Mouse (Mus musculus) MEL (cell line): ENCODE results near the gene Mtg2. TPM values are rescaled to one million over a fixed set of nuclear protein-coding genes. Genes with fewer than 3 reads are reported as not detected.
A peak's percentile ranks its signal among the peaks of the same experiment; 100 is the strongest.

Experiments
- DNase-seq: peaks from one replicate; pipeline ENCODE4 v3.0.0; 2011; ENCODE audit warnings: low read depth, low spot score
- H3K27ac ChIP-seq: 2 replicates; pipeline ENCODE4 v1.5.1; 2012; ENCODE audit warnings: low read depth, mild to moderate bottlenecking, control low read depth, low read length, moderate library complexity; ENCODE audit not compliant: control insufficient read depth
- H3K27me3 ChIP-seq, 2 experiments: fragments of 150-350 bp in 1 of 2; sonication (generic) in 1 of 2; 2 replicates each; pipeline ENCODE4 v1.6.1; 2012; ENCODE audit warnings: low read length in 2 of 2, mild to moderate bottlenecking in 2 of 2, improper control_type of control experiment in 1 of 2, moderate library complexity in 1 of 2; ENCODE audit not compliant: insufficient read depth in 2 of 2, control insufficient read depth in 1 of 2
- H3K36me3 ChIP-seq, 2 experiments: 2 replicates each; pipeline ENCODE4 v1.6.1; 2012 to 2014; ENCODE audit warnings: low read length in 2 of 2, improper control_type of control experiment in 1 of 2, inconsistent platforms in 1 of 2, mild to moderate bottlenecking in 1 of 2; ENCODE audit not compliant: insufficient read depth in 2 of 2, control insufficient read depth in 1 of 2
- H3K4me1 ChIP-seq, 2 experiments: fragments of 150-350 bp in 1 of 2; sonication (generic) in 1 of 2; 2 replicates each; pipeline ENCODE4 v1.6.1; 2012; ENCODE audit warnings: low read length in 2 of 2, improper control_type of control experiment in 1 of 2, mild to moderate bottlenecking in 1 of 2; ENCODE audit not compliant: insufficient read depth in 2 of 2, control insufficient read depth in 1 of 2
- H3K4me3 ChIP-seq, 2 experiments: fragments of 150-350 bp in 1 of 2; sonication (generic) in 1 of 2; 2 replicates each; pipeline ENCODE4 v1.5.1; 2012; ENCODE audit warnings: low read depth in 2 of 2, low read length in 2 of 2, mild to moderate bottlenecking in 2 of 2, moderate library complexity in 2 of 2, control low read depth in 1 of 2, improper control_type of control experiment in 1 of 2; ENCODE audit not compliant: control insufficient read depth in 1 of 2, insufficient read depth in 1 of 2
- H3K79me2 ChIP-seq: 2 replicates; pipeline ENCODE4 v1.6.1; 2012; ENCODE audit warnings: mild to moderate bottlenecking, low read length, moderate library complexity; ENCODE audit not compliant: control insufficient read depth, poor library complexity, insufficient read depth
- H3K9ac ChIP-seq: 2 replicates; pipeline ENCODE4 v1.6.1; 2012; ENCODE audit warnings: low read depth, mild to moderate bottlenecking, control low read depth, low read length, moderate library complexity; ENCODE audit not compliant: control insufficient read depth, poor library complexity, severe bottlenecking
- H3K9me3 ChIP-seq: fragments of 150-350 bp; sonication (generic); replicated peaks from 2 replicates; pipeline ENCODE4 v1.6.1; 2012; ENCODE audit warnings: mild to moderate bottlenecking, low read length, improper control_type of control experiment, moderate library complexity; ENCODE audit not compliant: insufficient read depth
- CHD1 ChIP-seq: IDR thresholded peaks from 2 replicates; pipeline ENCODE4 v1.6.1; 2012; ENCODE audit warnings: low read depth, mild to moderate bottlenecking, inconsistent platforms, low read length, improper control_type of control experiment
- CHD2 ChIP-seq: IDR thresholded peaks from 2 replicates; pipeline ENCODE4 v1.6.1; 2011; ENCODE audit warnings: low read length, improper control_type of control experiment
- CTCF ChIP-seq, 3 experiments: IDR thresholded peaks in 2 of 3; conservative IDR thresholded peaks in 1 of 3; 2 replicates each; pipeline ENCODE4 v1.5.1; 2011 to 2012; ENCODE audit warnings: low read length in 3 of 3, low read depth in 2 of 3, mild to moderate bottlenecking in 2 of 3, improper control_type of control experiment in 1 of 3, inconsistent platforms in 1 of 3, mixed read lengths in 1 of 3, moderate library complexity in 1 of 3; ENCODE audit not compliant: control insufficient read depth in 1 of 3, insufficient read depth in 1 of 3, poor library complexity in 1 of 3, severe bottlenecking in 1 of 3
- E2F4 ChIP-seq: IDR thresholded peaks from 2 replicates; pipeline ENCODE4 v1.6.1; 2011; ENCODE audit warnings: low read depth, low read length, improper control_type of control experiment, borderline replicate concordance
- EP300 ChIP-seq, 2 experiments: IDR thresholded peaks; 2 replicates each; pipeline ENCODE4 v1.6.1; 2011; ENCODE audit warnings: improper control_type of control experiment in 2 of 2, low read length in 2 of 2, low read depth in 1 of 2, mild to moderate bottlenecking in 1 of 2
- ETS1 ChIP-seq: IDR thresholded peaks from 2 replicates; pipeline ENCODE4 v1.6.1; 2012; ENCODE audit warnings: low read depth, mild to moderate bottlenecking, inconsistent platforms, low read length, improper control_type of control experiment, moderate library complexity
- GABPA ChIP-seq: IDR thresholded peaks from 2 replicates; pipeline ENCODE4 v1.6.1; 2012; ENCODE audit warnings: low read depth, mild to moderate bottlenecking, inconsistent platforms, low read length, improper control_type of control experiment, moderate library complexity
- GATA1 ChIP-seq: IDR thresholded peaks from 2 replicates; pipeline ENCODE4 v1.6.1; 2011; ENCODE audit warnings: low read depth, low read length, improper control_type of control experiment
- JUND ChIP-seq: IDR thresholded peaks from 2 replicates; pipeline ENCODE4 v1.6.1; 2011; ENCODE audit warnings: low read depth, mild to moderate bottlenecking, improper control_type of control experiment, low read length
- KAT2A ChIP-seq: conservative IDR thresholded peaks from 2 replicates; pipeline ENCODE4 v1.6.1; 2012; ENCODE audit warnings: low read depth, low read length, improper control_type of control experiment, inconsistent platforms
- MAFK ChIP-seq: IDR thresholded peaks from 2 replicates; pipeline ENCODE4 v1.6.1; 2011; ENCODE audit warnings: low read depth, mild to moderate bottlenecking, low read length, improper control_type of control experiment, borderline replicate concordance
- MAZ ChIP-seq: IDR thresholded peaks from 2 replicates; pipeline ENCODE4 v1.6.1; 2012; ENCODE audit warnings: low read depth, mild to moderate bottlenecking, inconsistent platforms, low read length, improper control_type of control experiment
- MEF2A ChIP-seq: IDR thresholded peaks from 2 replicates; pipeline ENCODE4 v1.6.1; 2014; ENCODE audit warnings: low read depth, mild to moderate bottlenecking, inconsistent platforms, low read length, improper control_type of control experiment; ENCODE audit not compliant: poor library complexity, insufficient replicate concordance, severe bottlenecking; ENCODE audit errors: extremely low read depth
- MXI1 ChIP-seq: IDR thresholded peaks from 2 replicates; pipeline ENCODE4 v1.6.1; 2011; ENCODE audit warnings: mild to moderate bottlenecking, low read depth, low read length, improper control_type of control experiment
- NELFE ChIP-seq: IDR thresholded peaks from 2 replicates; pipeline ENCODE4 v1.6.1; 2011; ENCODE audit warnings: low read depth, low read length, improper control_type of control experiment
- NRF1 ChIP-seq: IDR thresholded peaks from 2 replicates; pipeline ENCODE4 v1.6.1; 2014; ENCODE audit warnings: low read depth, mild to moderate bottlenecking, inconsistent platforms, low read length, improper control_type of control experiment, moderate library complexity; ENCODE audit not compliant: poor library complexity, insufficient read depth, severe bottlenecking
- POLR2A ChIP-seq, 2 experiments: IDR thresholded peaks; 2 replicates each; pipeline ENCODE4 v1.6.1; 2011 to 2012; ENCODE audit warnings: low read length in 2 of 2, mild to moderate bottlenecking in 2 of 2, control low read depth in 1 of 2, improper control_type of control experiment in 1 of 2, low read depth in 1 of 2, moderate library complexity in 1 of 2; ENCODE audit not compliant: control insufficient read depth in 1 of 2, insufficient read depth in 1 of 2, poor library complexity in 1 of 2
- POLR2AphosphoS2 ChIP-seq: IDR thresholded peaks from 2 replicates; pipeline ENCODE4 v1.6.1; 2011; ENCODE audit warnings: low read length, improper control_type of control experiment
- POLR2AphosphoS5 ChIP-seq: IDR thresholded peaks from 2 replicates; pipeline ENCODE4 v1.6.1; 2012; ENCODE audit warnings: low read depth, borderline replicate concordance, mild to moderate bottlenecking, inconsistent platforms, low read length, moderate library complexity, mixed read lengths
- RAD21 ChIP-seq: IDR thresholded peaks from 2 replicates; pipeline ENCODE4 v1.6.1; 2011; ENCODE audit warnings: mild to moderate bottlenecking, low read depth, low read length, improper control_type of control experiment
- RCOR1 ChIP-seq: IDR thresholded peaks from 2 replicates; pipeline ENCODE4 v1.6.1; 2012; ENCODE audit warnings: low read depth, mild to moderate bottlenecking, inconsistent platforms, low read length, improper control_type of control experiment
- SIN3A ChIP-seq: IDR thresholded peaks from 2 replicates; pipeline ENCODE4 v1.6.1; 2012; ENCODE audit warnings: low read length, improper control_type of control experiment, inconsistent platforms
- SMC3 ChIP-seq: IDR thresholded peaks from 2 replicates; pipeline ENCODE4 v1.6.1; 2011; ENCODE audit warnings: low read depth, low read length, improper control_type of control experiment
- TCF12 ChIP-seq: IDR thresholded peaks from 2 replicates; pipeline ENCODE4 v1.6.1; 2014; ENCODE audit warnings: low read depth, mild to moderate bottlenecking, inconsistent platforms, low read length, improper control_type of control experiment, moderate library complexity
- UBTF ChIP-seq: IDR thresholded peaks from 2 replicates; pipeline ENCODE4 v1.6.1; 2012; ENCODE audit warnings: low read depth, mild to moderate bottlenecking, inconsistent platforms, low read length, improper control_type of control experiment, moderate library complexity, borderline replicate concordance; ENCODE audit not compliant: insufficient read depth
- USF2 ChIP-seq, 2 experiments: IDR thresholded peaks; 2 replicates each; pipeline ENCODE4 v1.6.1; 2011 to 2012; ENCODE audit warnings: improper control_type of control experiment in 2 of 2, low read length in 2 of 2, borderline replicate concordance in 1 of 2, inconsistent platforms in 1 of 2, low read depth in 1 of 2, mild to moderate bottlenecking in 1 of 2; ENCODE audit not compliant: insufficient read depth in 1 of 2
- ZC3H11A ChIP-seq: IDR thresholded peaks from 2 replicates; pipeline ENCODE4 v1.6.1; 2012; ENCODE audit warnings: low read depth, mild to moderate bottlenecking, inconsistent platforms, low read length, improper control_type of control experiment
- ZKSCAN1 ChIP-seq: IDR thresholded peaks from 2 replicates; pipeline ENCODE4 v1.6.1; 2012; ENCODE audit warnings: low read depth, mild to moderate bottlenecking, inconsistent platforms, low read length, improper control_type of control experiment, moderate library complexity
- ZMIZ1 ChIP-seq: IDR thresholded peaks from 2 replicates; pipeline ENCODE4 v1.6.1; 2012; ENCODE audit warnings: low read depth, mild to moderate bottlenecking, inconsistent platforms, low read length, improper control_type of control experiment, moderate library complexity
- polyA plus RNA-seq, 2 experiments: library from polyadenylated mRNA; stranded (reverse) in 1 of 2; unstranded in 1 of 2; fragments of >175 nt in 1 of 2; fragments of >200 nt in 1 of 2; gene quantifications; 2 replicates each; pipeline versions ENCODE4 v1.2.1 to v1.2.4; 2012; ENCODE audit warnings: low replicate concordance in 2 of 2, low read depth in 1 of 2; ENCODE audit not compliant: insufficient read length in 2 of 2, insufficient read depth in 1 of 2, missing spikeins in 1 of 2
- total RNA-seq: library from RNA; depleted of rRNA; stranded (reverse); fragments of 300-350 nt; gene quantifications from 2 replicates; pipeline ENCODE4 v1.2.3, GENCODE M21; 2012

Gene Mtg2
- total and polyA plus RNA-seq, 3 experiments = 30.9 to 35.2 TPM; not detected in 1

DNA sequence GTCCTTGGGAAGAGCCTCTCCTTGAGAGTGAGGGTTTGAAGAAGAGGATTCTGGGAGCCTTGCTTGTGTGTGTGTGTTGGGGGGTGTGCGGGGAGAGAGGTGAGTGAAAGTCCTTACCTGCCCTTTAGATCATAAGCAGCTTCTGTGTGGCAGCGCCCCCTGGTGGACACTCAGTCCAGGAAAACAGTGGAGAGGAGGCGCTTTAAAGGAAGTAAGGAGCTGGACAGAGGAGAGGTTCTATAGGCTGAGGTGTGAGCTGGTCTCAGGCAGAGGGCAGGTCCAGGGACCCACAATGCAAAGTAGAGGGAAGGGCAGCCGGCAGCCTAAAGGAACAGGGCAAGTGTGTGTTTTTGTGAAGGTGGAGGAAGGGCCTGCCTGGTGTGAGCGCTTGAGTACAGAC lies 19.4 kb upstream of the Mtg2 start:
- TF ChIP-seq RCOR1 (no peak), CHD2 (no peak), CTCF (IDR thresholded peaks at IDR 0.05 in 2 of 3, conservative IDR thresholded peaks at IDR 0.05 in 1 of 3; ENCODE audit: control insufficient read depth in 1 of 3, insufficient read depth in 1 of 3, low read depth in 2 of 3, low read length in 3 of 3, poor library complexity in 1 of 3, severe bottlenecking in 1 of 3) (peak; percentile 75 to 98 (median 94)), POLR2A (IDR thresholded peaks at IDR 0.05; ENCODE audit: control insufficient read depth in 1 of 2, insufficient read depth in 1 of 2, low read depth in 1 of 2, low read length in 2 of 2, poor library complexity in 1 of 2) (no peak), UBTF (no peak), CHD1 (no peak), EP300 (IDR thresholded peaks at IDR 0.05; ENCODE audit: low read depth in 1 of 2, low read length in 2 of 2) (no peak), KAT2A (no peak), NELFE (no peak), USF2 (IDR thresholded peaks at IDR 0.05; ENCODE audit: borderline replicate concordance in 1 of 2, insufficient read depth in 1 of 2, low read depth in 1 of 2, low read length in 2 of 2) (no peak), E2F4 (no peak), RAD21 (peak; percentile 72), GABPA (no peak), TCF12 (no peak), ETS1 (no peak), ZKSCAN1 (no peak), MAFK (no peak), MAZ (no peak), SMC3 (peak; percentile 91), GATA1 (no peak), MXI1 (no peak), SIN3A (no peak), JUND (no peak), NRF1 (no peak), ZMIZ1 (no peak), POLR2AphosphoS2 (no peak), ZC3H11A (peak; percentile 61), POLR2AphosphoS5 (no peak), MEF2A (no peak)
- Histone ChIP-seq H3K4me1 (no peaks in the 10 kb centered on the region), H3K9ac (no peak overlapping the region), H3K27ac (no peak overlapping the region), H3K36me3 (no peaks in the 10 kb centered on the region; a peak in 1 of 4 replicates), H3K27me3 (no peaks in the 10 kb centered on the region), H3K79me2 (peaks cover 3% of the 10 kb centered on the region; the same call in 1 of the 2 replicates), H3K9me3 (no peaks in the 10 kb centered on the region), H3K4me3 (no peak overlapping the region)
- peak; percentile 82 for DNase-seq
